Mouse (Mus musculus): Measurements from ENCODE around the gene Ankrd45. TPM values are rescaled to one million over a fixed set of nuclear protein-coding genes. Genes with fewer than 3 reads are reported as not detected.

The Ankrd45 gene
- total and polyA plus RNA-seq, 3 experiments: 0.23 TPM; not detected in 2

- Histone ChIP-seq H3K27me3 (replicated peaks) (no peaks in the 10 kb centered on the region), H3K4me1 (ENCODE audit: control insufficient read depth in 1 of 2, insufficient read depth in 2 of 2) (peaks cover 3 to 8% of the 10 kb centered on the region in 2 experiments; a peak in 3 of 4 replicates), H3K27ac (ENCODE audit: insufficient read depth, low read depth) (no peak overlapping the region), H3K4me3 (replicated peaks in 1 of 3; ENCODE audit: low read depth in 2 of 3, low read length in 2 of 3, poor library complexity in 1 of 3) (no peak overlapping the region), H3K9me3 (replicated peaks; ENCODE audit: low read length) (no peaks in the 10 kb centered on the region), H3K36me3 (replicated peaks in 1 of 2; ENCODE audit: control insufficient read depth in 1 of 2, insufficient read depth in 1 of 2, low read length in 1 of 2) (no peaks in the 10 kb centered on the region), H3K79me2 (replicated peaks; ENCODE audit: control insufficient read depth, extremely low read depth, insufficient read depth, poor library complexity, severe bottlenecking) (no peaks in the 10 kb centered on the region), H3K4me2 (ENCODE audit: insufficient read depth, low read depth, poor library complexity, severe bottlenecking) (no peak overlapping the region), H3K9ac (ENCODE audit: insufficient read depth, low read depth) (no peak overlapping the region)
- dilution Hi-C loops (cut with MboI; ENCODE audit: extremely low pct_ligation_motif_present, extremely low pct_unique_long_range_greater_than_20kb, low sequenced_read_pairs) (no loop called here), in situ Hi-C loops (cut with MboI; ENCODE audit: low pct_ligation_motif_present, low pct_unique_long_range_greater_than_20kb, low sequenced_read_pairs) (no loop called here)
- peak; percentile 43 for DNase-seq (ENCODE audit: extremely low read depth)
- TF ChIP-seq EP300 (IDR thresholded peaks at IDR 0.05; ENCODE audit: low read length): peak; percentile 41; the same call in 1 of the 2 replicates
- no peak for TF ChIP-seq ZNF384 (IDR thresholded peaks at IDR 0.05; ENCODE audit: low read depth, low read length)
- peak; percentile 55 for TF ChIP-seq ELF1 (IDR thresholded peaks at IDR 0.05; ENCODE audit: low read depth, low read length)
- TF ChIP-seq USF1 (IDR thresholded peaks at IDR 0.05; ENCODE audit: low read depth, low read length): no peak
- TF ChIP-seq JUN (IDR thresholded peaks at IDR 0.05; ENCODE audit: insufficient read depth, low read depth, low read length): no peak
- no peak for TF ChIP-seq JUND (conservative IDR thresholded peaks at IDR 0.05; ENCODE audit: low read depth, low read length)
- TF ChIP-seq SIN3A (IDR thresholded peaks at IDR 0.05; ENCODE audit: low read length): no peak
- no peak for TF ChIP-seq MXI1 (IDR thresholded peaks at IDR 0.05; ENCODE audit: low read depth, low read length)
- TF ChIP-seq PAX5 (IDR thresholded peaks at IDR 0.05; ENCODE audit: low read length): no peak
- TF ChIP-seq TCF12 (IDR thresholded peaks at IDR 0.05; ENCODE audit: low read depth, low read length): no peak
- peak; percentile 32; the same call in 1 of the 2 replicates for TF ChIP-seq HCFC1 (IDR thresholded peaks at IDR 0.05; ENCODE audit: low read depth, low read length)
- no peak for TF ChIP-seq ZKSCAN1 (IDR thresholded peaks at IDR 0.05; ENCODE audit: borderline replicate concordance, low read depth, low read length)
- TF ChIP-seq ZMIZ1 (IDR thresholded peaks at IDR 0.05; ENCODE audit: low read depth, low read length): no peak
- no peak for TF ChIP-seq NRF1 (IDR thresholded peaks at IDR 0.05; ENCODE audit: low read depth, low read length)
- TF ChIP-seq TBP (conservative IDR thresholded peaks at IDR 0.05; ENCODE audit: low read depth, low read length): no peak
- TF ChIP-seq MYC (IDR thresholded peaks at IDR 0.05; ENCODE audit: low read depth, low read length): no peak
- no peak for TF ChIP-seq ZC3H11A (IDR thresholded peaks at IDR 0.05; ENCODE audit: low read depth, low read length)
- TF ChIP-seq UBTF (IDR thresholded peaks at IDR 0.05; ENCODE audit: low read depth, low read length): no peak
- no peak for TF ChIP-seq BHLHE40 (IDR thresholded peaks at IDR 0.05; ENCODE audit: low read depth, low read length)
- peak; percentile 44 for TF ChIP-seq IRF4 (IDR thresholded peaks at IDR 0.05; ENCODE audit: low read depth, low read length)
- TF ChIP-seq MAX (IDR thresholded peaks at IDR 0.05; ENCODE audit: low read length): no peak
- no peak for TF ChIP-seq MAZ (IDR thresholded peaks at IDR 0.05; ENCODE audit: low read depth, low read length)
- TF ChIP-seq KAT2A (IDR thresholded peaks at IDR 0.05; ENCODE audit: insufficient replicate concordance, low read length): no peak
- no peak for TF ChIP-seq CHD2 (IDR thresholded peaks at IDR 0.05; ENCODE audit: low read length)
- no peak for TF ChIP-seq USF2 (conservative IDR thresholded peaks at IDR 0.05; ENCODE audit: low read depth, low read length)
- TF ChIP-seq GABPA (IDR thresholded peaks at IDR 0.05; ENCODE audit: insufficient replicate concordance, low read depth, low read length): no peak
Measured at GRCm38 (mm10) chr1:161139496-161139895, 3.0 kb upstream of the Ankrd45 start.

All from CH12.LX (cell line).